Mouse (Mus musculus) layer of hippocampus, adult 9-11 months (tissue): Measurements from ENCODE around the gene Hoxb8.

Source experiments
- DNase-seq: peaks from one replicate; pipeline ENCODE4 v3.0.0; 2022

Hoxb8 gene

GRCm38 (mm10) chr11:96301837-96302236 is 20.1 kb downstream of the Hoxb8 start:
- peak; percentile 45 for DNase-seq

- no peak for DNase-seq
Observed at GRCm38 (mm10) chr11:96302381-96303150, 20.9 kb downstream of the Hoxb8 start.

GRCm38 (mm10) chr11:96303151-96304099 is 21.7 kb downstream of the Hoxb8 start, which contains the start of gene Hoxb5:
Gene Hoxb5 (plus strand): TSS chr11:96303336.
- DNase-seq = no peak

- DNase-seq = no peak
Observed at GRCm38 (mm10) chr11:96304381-96305195, 22.9 kb downstream of the Hoxb8 start.

GRCm38 (mm10) chr11:96305505-96306182 is 23.9 kb downstream of the Hoxb8 start:
- DNase-seq = no peak

- DNase-seq = no peak
Observed at GRCm38 (mm10) chr11:96306183-96306907, 24.6 kb downstream of the Hoxb8 start.

- no peak for DNase-seq
Observed at GRCm38 (mm10) chr11:96306908-96307269, 25.2 kb downstream of the Hoxb8 start.

- DNase-seq = no peak
Observed at GRCm38 (mm10) chr11:96308763-96309162, 27.1 kb downstream of the Hoxb8 start.

GRCm38 (mm10) chr11:96309288-96309687 is 27.6 kb downstream of the Hoxb8 start:
- DNase-seq = no peak

GRCm38 (mm10) chr11:96310183-96310938 is 28.7 kb downstream of the Hoxb8 start:
- no peak for DNase-seq

GRCm38 (mm10) chr11:96311097-96311496 is 29.4 kb downstream of the Hoxb8 start:
- DNase-seq = no peak

GRCm38 (mm10) chr11:96311520-96312417 is 30.1 kb downstream of the Hoxb8 start:
- peak; percentile 5 for DNase-seq

GRCm38 (mm10) chr11:96313134-96313533 is 31.4 kb downstream of the Hoxb8 start:
- no peak for DNase-seq

GRCm38 (mm10) chr11:96313806-96314428 is 32.2 kb downstream of the Hoxb8 start:
- no peak for DNase-seq

- DNase-seq = no peak
Observed at GRCm38 (mm10) chr11:96314671-96315343, 33.1 kb downstream of the Hoxb8 start.

GRCm38 (mm10) chr11:96315344-96315681 is 33.6 kb downstream of the Hoxb8 start:
- DNase-seq = no peak

- no peak for DNase-seq
Observed at GRCm38 (mm10) chr11:96316696-96317607, 35.2 kb downstream of the Hoxb8 start.
